Mouse (Mus musculus) lung, postnatal 0 days (tissue): ENCODE measurements around the gene Fam174a.

Source experiments
- CTCF ChIP-seq: IDR thresholded peaks from 2 replicates; pipeline ENCODE4 v1.5.1; 2016; ENCODE audit warnings: antibody characterized with exemption, mild to moderate bottlenecking
- EP300 ChIP-seq: IDR thresholded peaks from 2 replicates; pipeline ENCODE4 v1.6.1; 2016; ENCODE audit warnings: antibody characterized with exemption, mild to moderate bottlenecking, control low read depth

DNA sequence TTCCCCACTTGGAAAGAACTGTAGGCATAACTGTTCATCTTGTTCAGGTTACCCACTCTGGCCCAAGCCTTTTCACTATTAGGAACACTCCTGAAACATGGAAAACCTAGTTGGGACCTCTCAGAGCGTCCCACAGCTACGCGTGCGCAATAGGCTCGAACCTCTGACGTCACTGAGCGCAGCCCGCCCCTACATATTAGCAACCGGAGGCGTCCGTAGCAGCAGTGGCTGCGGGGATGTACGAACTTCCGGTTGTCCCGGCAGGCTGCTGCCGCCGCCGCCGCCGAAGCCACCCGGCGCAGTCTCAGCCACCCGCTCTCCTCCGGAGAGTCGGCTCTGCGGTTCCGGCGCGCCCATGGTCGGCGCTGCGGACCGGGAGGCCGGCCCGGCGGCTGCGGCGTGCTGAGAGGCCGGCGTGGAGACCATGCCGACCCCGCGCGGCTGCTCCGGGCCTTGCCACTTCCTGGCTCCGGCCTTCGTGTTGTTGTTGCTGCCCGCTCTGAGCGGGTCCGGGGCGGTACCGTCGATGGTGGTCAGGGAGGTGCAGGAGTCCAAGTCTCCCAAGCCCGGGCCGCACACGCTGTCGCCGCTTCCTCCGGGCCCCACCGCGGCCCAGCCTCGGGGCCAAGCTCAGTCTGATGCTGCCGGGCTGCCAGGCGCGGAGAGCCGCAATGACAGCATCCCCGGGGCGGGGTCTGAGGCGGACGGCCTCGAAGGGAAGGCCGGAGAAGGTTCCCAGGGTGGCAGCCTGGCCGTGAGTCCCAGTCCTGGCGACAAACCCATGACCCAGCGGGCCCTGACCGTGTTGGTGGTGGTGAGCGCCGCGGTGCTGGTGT lies at the start of gene Fam174a:
- TF ChIP-seq CTCF (peak; percentile 33), EP300 (no peak)
